Mouse (Mus musculus) testis, adult 2 months (tissue): ENCODE measurements at regions not wholly inside any gene's neighbourhood (a gene's known extent, or its start where the extent isn't known, plus 50 kb on each side); places are given as distances from the start of the nearest gene placed in this dataset.

ENCODE experiments used
- H3K27ac ChIP-seq: fragments of 200-500 bp; 2 replicates; pipeline ENCODE4 v1.5.1; 2012; ENCODE audit warnings: low read depth, low read length; ENCODE audit not compliant: control insufficient read depth, insufficient read depth
- H3K27me3 ChIP-seq: fragments of 200-500 bp; 2 replicates; pipeline ENCODE4 v1.6.1; 2012; ENCODE audit warnings: mild to moderate bottlenecking, low read length, moderate library complexity; ENCODE audit not compliant: control insufficient read depth, insufficient read depth
- H3K36me3 ChIP-seq: fragments of 200-500 bp; 2 replicates; pipeline ENCODE4 v1.6.1; 2012; ENCODE audit warnings: mild to moderate bottlenecking, low read length; ENCODE audit not compliant: control insufficient read depth, insufficient read depth
- H3K4me1 ChIP-seq: fragments of 200-500 bp; 2 replicates; pipeline ENCODE4 v1.6.1; 2012; ENCODE audit warnings: low read length; ENCODE audit not compliant: control insufficient read depth, insufficient read depth
- H3K4me3 ChIP-seq: fragments of 200-500 bp; 2 replicates; pipeline ENCODE4 v1.5.1; 2012; ENCODE audit warnings: low read depth, mild to moderate bottlenecking, low read length, moderate library complexity, mixed read lengths; ENCODE audit not compliant: control insufficient read depth
- CTCF ChIP-seq: fragments of 200-500 bp; IDR thresholded peaks from 2 replicates; pipeline ENCODE4 v1.5.1; 2012; ENCODE audit warnings: low read depth, mild to moderate bottlenecking, inconsistent platforms, low read length, moderate library complexity; ENCODE audit not compliant: control insufficient read depth, insufficient read depth, insufficient replicate concordance
- POLR2A ChIP-seq: fragments of 200-500 bp; IDR thresholded peaks from 2 replicates; pipeline ENCODE4 v1.6.1; 2012; ENCODE audit warnings: low read depth, mild to moderate bottlenecking, inconsistent platforms, low read length, moderate library complexity; ENCODE audit not compliant: control insufficient read depth

DNA sequence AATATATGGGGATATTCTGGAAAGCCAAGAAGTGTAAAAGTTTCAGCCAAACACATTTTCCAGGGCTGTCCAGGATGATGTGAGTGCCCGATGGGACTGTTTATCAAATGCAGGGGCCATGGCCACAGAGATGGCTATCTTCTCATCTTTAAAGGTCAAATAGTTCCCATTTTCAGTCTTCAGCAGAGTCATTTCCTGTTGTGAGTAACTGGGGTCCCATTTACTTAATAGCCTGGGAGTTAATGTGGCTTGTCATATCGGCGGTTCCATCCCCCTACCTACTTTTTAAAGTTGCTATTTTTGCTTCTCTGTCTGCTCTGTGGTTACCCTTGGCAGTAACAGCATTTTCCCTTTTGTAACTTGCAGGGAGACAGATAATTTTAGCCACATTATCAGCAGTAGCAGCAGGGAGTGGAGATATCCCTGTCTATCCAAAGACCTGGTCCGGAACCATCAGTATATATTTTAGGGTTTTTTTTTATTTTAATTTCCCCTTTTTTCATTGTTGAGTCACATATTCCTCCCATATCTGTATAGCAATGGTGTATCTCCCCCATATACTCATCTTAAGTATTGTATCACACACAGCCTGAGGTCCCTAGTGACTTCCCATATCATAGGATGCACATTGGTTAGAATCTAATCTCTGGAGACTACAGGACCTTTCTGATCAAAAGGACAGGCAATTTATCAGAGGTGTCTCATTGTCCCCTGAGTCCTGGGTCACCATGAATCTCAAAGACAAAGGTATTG, 103.2 kb downstream of the Stk35 start:
- Histone ChIP-seq H3K4me3 (no peak overlapping the region), H3K27me3 (no peaks in the 10 kb centered on the region), H3K4me1 (peaks cover under 1% of the 10 kb centered on the region; the same call in 1 of the 2 replicates), H3K36me3 (no peaks in the 10 kb centered on the region), H3K27ac (no peak overlapping the region)
- TF ChIP-seq CTCF, result no peak
- TF ChIP-seq POLR2A, result no peak

DNA sequence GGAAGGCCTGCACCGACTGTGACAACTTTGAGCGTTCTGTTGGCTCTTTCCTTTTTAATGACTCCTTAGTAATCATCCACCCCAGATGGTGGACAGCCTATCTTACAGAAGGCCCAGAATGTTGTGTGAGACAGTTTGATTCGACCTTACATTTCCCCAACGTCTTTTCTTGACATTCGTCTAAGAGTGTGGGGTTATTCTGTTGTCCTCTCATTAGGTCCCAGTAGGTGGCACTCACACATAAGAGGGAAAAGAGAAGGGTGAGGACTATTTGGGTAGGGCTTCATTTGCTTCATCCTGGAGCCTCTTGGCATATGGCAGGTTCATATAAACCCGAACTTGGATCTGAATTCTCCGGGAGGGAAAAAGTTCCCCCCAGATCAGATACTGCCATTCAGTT, 104.4 kb downstream of the Stk35 start:
- Histone ChIP-seq H3K4me1 (peaks cover 6% of the 10 kb centered on the region), H3K27me3 (no peaks in the 10 kb centered on the region), H3K36me3 (no peaks in the 10 kb centered on the region), H3K4me3 (no peak overlapping the region), H3K27ac (no peak overlapping the region)
- no peak for TF ChIP-seq CTCF
- TF ChIP-seq POLR2A, result no peak

DNA sequence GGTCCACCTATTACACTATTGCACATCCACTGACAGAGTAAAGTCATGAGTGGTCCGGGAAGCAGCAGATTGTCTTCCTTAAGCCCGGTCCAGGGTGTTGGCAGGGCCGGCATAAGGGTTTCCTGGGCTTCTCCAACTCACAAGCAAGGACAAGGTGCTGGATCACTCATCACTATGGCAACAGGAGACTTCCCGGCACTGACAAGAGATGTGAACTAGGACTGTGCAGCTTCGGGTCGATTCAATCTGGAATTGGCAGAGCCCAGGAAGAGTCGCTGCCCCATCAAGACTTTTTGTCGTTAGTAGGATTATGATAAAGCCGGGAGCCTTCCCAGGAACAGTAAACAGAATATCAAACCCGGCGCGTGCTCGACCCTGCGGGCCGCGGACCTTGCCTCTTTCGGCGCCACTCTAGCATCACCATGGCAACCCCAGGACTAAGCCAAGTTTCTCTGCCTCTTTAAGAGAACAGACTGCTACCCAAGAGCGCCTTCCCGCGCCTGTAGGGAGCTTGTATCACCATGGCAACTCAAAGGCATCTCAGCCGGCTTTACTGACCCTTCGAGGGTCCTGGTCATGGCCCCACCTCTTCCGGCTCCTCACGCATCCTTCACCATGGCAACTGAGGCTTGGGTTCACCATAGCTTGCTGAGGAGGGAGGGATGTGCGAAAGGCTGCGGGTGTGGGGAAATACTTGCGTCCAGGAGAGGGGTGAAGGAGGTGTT, 103.3 kb upstream of the Tgm3 start:
- TF ChIP-seq POLR2A (peak; percentile 38), CTCF (no peak)
- no peaks in the 10 kb centered on the region for H3K27me3 ChIP-seq
- no peaks in the 10 kb centered on the region for H3K36me3 ChIP-seq
- H3K4me3 ChIP-seq, result peak overlapping the region; percentile 89
- H3K27ac ChIP-seq, result peak overlapping the region; percentile 79
- peaks cover 6% of the 10 kb centered on the region for H3K4me1 ChIP-seq

- Histone ChIP-seq H3K36me3 (no peaks in the 10 kb centered on the region), H3K27me3 (no peaks in the 10 kb centered on the region), H3K4me1 (peaks cover 6% of the 10 kb centered on the region), H3K27ac (no peak overlapping the region), H3K4me3 (no peak overlapping the region)
- TF ChIP-seq CTCF (no peak), POLR2A (no peak)
These were observed 100.8 kb upstream of the Tgm3 start for GRCm38 (mm10) chr2:129911203-129911921.

DNA sequence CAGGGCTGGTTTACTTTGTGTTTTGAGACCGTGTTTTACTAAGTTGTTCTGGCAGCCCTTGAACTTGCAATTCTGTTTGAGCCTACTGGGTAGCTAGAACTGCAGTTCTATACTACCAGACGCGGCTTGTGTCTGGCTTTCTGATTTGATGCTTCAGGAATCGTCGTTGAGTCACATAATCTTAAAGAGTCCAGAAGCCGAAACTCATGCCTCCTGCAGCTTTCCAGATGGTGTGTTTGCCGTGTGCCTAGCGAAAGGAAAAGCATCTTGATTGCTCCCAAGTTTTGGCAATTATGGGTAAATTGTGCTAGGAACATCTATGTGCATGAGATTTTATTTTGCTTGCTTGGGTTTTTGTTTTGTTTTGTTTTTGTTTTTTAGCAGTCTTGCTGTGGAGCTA, 99.6 kb upstream of the Tgm3 start:
- Histone ChIP-seq H3K36me3 (no peaks in the 10 kb centered on the region), H3K27ac (no peak overlapping the region), H3K4me1 (peaks cover 6% of the 10 kb centered on the region), H3K4me3 (no peak overlapping the region), H3K27me3 (no peaks in the 10 kb centered on the region)
- TF ChIP-seq CTCF (no peak), POLR2A (no peak)

DNA sequence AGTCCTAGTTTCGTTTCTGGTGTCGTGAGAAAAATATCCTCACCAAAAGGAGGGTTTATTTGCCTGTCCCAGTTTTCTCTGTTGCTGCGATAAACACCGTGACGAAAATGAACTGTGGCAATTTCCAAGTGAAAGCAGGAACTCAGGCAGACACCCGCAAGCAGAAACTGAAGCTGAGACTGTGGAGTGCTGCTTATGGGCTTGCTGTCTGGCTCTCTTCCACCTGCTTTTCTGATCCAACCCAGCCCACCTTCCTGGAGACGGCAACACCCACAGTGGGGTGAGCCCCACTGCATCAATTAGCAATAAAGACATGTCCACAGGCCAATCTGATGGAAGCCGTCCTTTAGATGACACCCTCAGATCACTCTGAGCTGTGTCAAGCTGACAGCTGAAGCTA, 97.9 kb upstream of the Tgm3 start:
- Histone ChIP-seq H3K27me3 (no peaks in the 10 kb centered on the region), H3K36me3 (no peaks in the 10 kb centered on the region), H3K4me1 (peaks cover 3% of the 10 kb centered on the region), H3K27ac (no peak overlapping the region), H3K4me3 (no peak overlapping the region)
- TF ChIP-seq POLR2A (no peak), CTCF (no peak)

- H3K4me1 ChIP-seq, result no peaks in the 10 kb centered on the region
- H3K4me3 ChIP-seq, result no peak overlapping the region
- H3K27me3 ChIP-seq, result no peaks in the 10 kb centered on the region
- no peaks in the 10 kb centered on the region for H3K36me3 ChIP-seq
- no peak overlapping the region for H3K27ac ChIP-seq
- TF ChIP-seq POLR2A (no peak), CTCF (no peak)
These were observed 95.7 kb upstream of the Tgm3 start for GRCm38 (mm10) chr2:129916411-129916810.
